Mouse (Mus musculus) stomach, postnatal 0 days (tissue): ENCODE measurements at regions not wholly inside any gene's neighbourhood (a gene's known extent, or its start where the extent isn't known, plus 50 kb on each side); places are given as distances from the start of the nearest gene placed in this dataset.

ENCODE experiments used
- CTCF ChIP-seq: IDR thresholded peaks from 2 replicates; pipeline ENCODE4 v1.5.1; 2016; ENCODE audit warnings: antibody characterized with exemption, low read depth, mild to moderate bottlenecking, moderate library complexity
- EP300 ChIP-seq: optimal IDR thresholded peaks from 2 replicates; pipeline ENCODE3; 2016; ENCODE audit warnings: antibody characterized with exemption

GRCm38 (mm10) chr2:101266685-101267374 is 357.7 kb upstream of the Rag2 start:
- no peak for TF ChIP-seq CTCF
- TF ChIP-seq EP300, result no peak
